Mouse (Mus musculus) erythroid progenitor cell, adult 5-6 weeks (primary cell): ENCODE data around the gene A630001G21Rik. TPM values are rescaled to one million over a fixed set of nuclear protein-coding genes. Genes with fewer than 3 reads are reported as not detected.
"Not testable (repeated sequence)": the region's sequence is repeated elsewhere in the genome, so short reads cannot be mapped to it uniquely, and the experiment has no call there.

ENCODE experiments used
- ATAC-seq: replicated peaks from 2 replicates; pipeline ENCODE4 v1.8.0; 2016; ENCODE audit warnings: moderate number of reproducible peaks, mild to moderate bottlenecking, moderate TSS enrichment, inconsistent platforms; ENCODE audit not compliant: poor library complexity, low FRiP score, severe bottlenecking
- total RNA-seq, 2 experiments: library from RNA; stranded (forward) in 1 of 2; stranded (reverse) in 1 of 2; fragments of 150-400 nt in 1 of 2; fragments of 186-747, 209-891 nt in 1 of 2; gene quantifications; 2 replicates each; pipeline versions ENCODE4 v1.2.3 to v1.2.4; 2015 to 2017; ENCODE audit warnings: low replicate concordance in 2 of 2

The A630001G21Rik gene
- total RNA-seq (2015; ENCODE audit: low replicate concordance) (14.4 and 23.5 TPM in 2 replicates), total RNA-seq (2017; ENCODE audit: low replicate concordance) (6.3 and 6.7 TPM in 2 replicates)

- ATAC-seq, result no peak
Measured at GRCm38 (mm10) chr1:85778436-85778835, at the start of gene A630001G21Rik. Gene A630001G21Rik, minus strand, starts transcription at chr1:85778643.

GRCm38 (mm10) chr1:85827166-85827565, 48.7 kb upstream of the A630001G21Rik start:
- ATAC-seq, result no peak

- no peak for ATAC-seq
Measured at GRCm38 (mm10) chr1:85824905-85825304, 46.5 kb upstream of the A630001G21Rik start.

GRCm38 (mm10) chr1:85822239-85822638, 43.8 kb upstream of the A630001G21Rik start:
- no peak for ATAC-seq

GRCm38 (mm10) chr1:85819695-85820094, 41.3 kb upstream of the A630001G21Rik start:
- ATAC-seq, result no peak

- ATAC-seq, result no peak
Measured at GRCm38 (mm10) chr1:85818121-85818520, 39.7 kb upstream of the A630001G21Rik start.

GRCm38 (mm10) chr1:85814213-85814612, 35.8 kb upstream of the A630001G21Rik start:
- ATAC-seq, result not testable (repeated sequence)

GRCm38 (mm10) chr1:85810787-85811186, 32.3 kb upstream of the A630001G21Rik start:
- ATAC-seq, result no peak

GRCm38 (mm10) chr1:85810343-85810742, 31.9 kb upstream of the A630001G21Rik start:
- ATAC-seq, result no peak

GRCm38 (mm10) chr1:85809256-85809655, 30.8 kb upstream of the A630001G21Rik start:
- ATAC-seq, result no peak

GRCm38 (mm10) chr1:85804551-85804950, 26.1 kb upstream of the A630001G21Rik start:
- no peak for ATAC-seq

GRCm38 (mm10) chr1:85802517-85802916, 24.1 kb upstream of the A630001G21Rik start:
- no peak for ATAC-seq

- no peak for ATAC-seq
Measured at GRCm38 (mm10) chr1:85799776-85800175, 21.3 kb upstream of the A630001G21Rik start.

- ATAC-seq, result no peak
Measured at GRCm38 (mm10) chr1:85795196-85795595, 16.8 kb upstream of the A630001G21Rik start.

- ATAC-seq, result peak; percentile 75
Measured at GRCm38 (mm10) chr1:85794106-85794771, 15.8 kb upstream of the A630001G21Rik start.

- peak; percentile 87 for ATAC-seq
Measured at GRCm38 (mm10) chr1:85793208-85794105, 15.0 kb upstream of the A630001G21Rik start, which contains the start of gene Cab39. Gene Cab39, plus strand, starts transcription at chr1:85793441.

GRCm38 (mm10) chr1:85791476-85791875, 13.0 kb upstream of the A630001G21Rik start:
- ATAC-seq, result no peak

- no peak for ATAC-seq
Measured at GRCm38 (mm10) chr1:85790565-85790964, 12.1 kb upstream of the A630001G21Rik start.

- no peak for ATAC-seq
Measured at GRCm38 (mm10) chr1:85779428-85780180, 1.2 kb upstream of the A630001G21Rik start.

- no peak for ATAC-seq
Measured at GRCm38 (mm10) chr1:85779012-85779411, 569 bp upstream of the A630001G21Rik start.
